Mouse (Mus musculus) liver, embryonic 14.5 days (tissue): ENCODE measurements around the gene Ppif.
A peak's percentile ranks its signal among the peaks of the same experiment; 100 is the strongest.

Source experiments
- CTCF ChIP-seq: IDR thresholded peaks from 2 replicates; pipeline ENCODE4 v1.5.1; 2016; ENCODE audit warnings: antibody characterized with exemption, low read depth, control low read depth
- EP300 ChIP-seq: IDR thresholded peaks from 2 replicates; pipeline ENCODE4 v1.6.1; 2016; ENCODE audit warnings: antibody characterized with exemption, low read depth

- TF ChIP-seq CTCF, result peak; percentile 100
- TF ChIP-seq EP300, result no peak
These were observed at the start of gene Ppif for GRCm38 (mm10) chr14:25693888-25694568.
